Mouse (Mus musculus): Measurements from ENCODE around the gene Crtc3. TPM values are rescaled to one million over a fixed set of nuclear protein-coding genes. Genes with fewer than 3 reads are reported as not detected.

Crtc3 gene
- total and polyA plus RNA-seq, 2 experiments from 2014 or later: 16.2 to 17.2 TPM

DNA sequence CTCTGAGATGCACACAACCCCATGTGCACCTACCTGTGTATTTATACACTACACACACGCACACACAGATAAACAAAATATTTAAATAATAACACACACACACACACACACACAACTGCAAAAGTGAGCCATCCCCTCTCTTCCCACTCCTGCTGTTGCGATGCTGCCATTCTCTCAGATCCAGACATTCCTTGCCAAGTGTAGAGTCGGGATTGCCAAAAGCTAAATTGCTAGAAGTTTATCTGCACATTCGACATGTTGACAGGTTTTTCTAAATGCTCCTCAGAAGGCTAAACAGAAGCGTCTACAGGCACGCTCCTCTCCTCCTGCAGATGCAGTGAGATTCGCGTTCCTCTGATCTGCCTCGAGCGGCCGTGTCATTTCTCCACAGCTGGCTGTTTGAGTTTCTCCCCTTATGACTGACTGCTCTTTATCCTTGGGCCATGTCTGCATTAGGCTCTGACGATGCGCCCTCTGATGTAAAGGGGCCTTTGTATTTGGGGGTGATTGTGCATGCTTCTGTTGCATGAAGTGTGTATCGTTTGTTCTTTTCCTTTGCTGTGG is 111.2 kb downstream of the Crtc3 start:
- TF ChIP-seq CTCF (IDR thresholded peaks at IDR 0.05; ENCODE audit: low read depth): no peak
- no peak overlapping the region for H3K27ac ChIP-seq

DNA sequence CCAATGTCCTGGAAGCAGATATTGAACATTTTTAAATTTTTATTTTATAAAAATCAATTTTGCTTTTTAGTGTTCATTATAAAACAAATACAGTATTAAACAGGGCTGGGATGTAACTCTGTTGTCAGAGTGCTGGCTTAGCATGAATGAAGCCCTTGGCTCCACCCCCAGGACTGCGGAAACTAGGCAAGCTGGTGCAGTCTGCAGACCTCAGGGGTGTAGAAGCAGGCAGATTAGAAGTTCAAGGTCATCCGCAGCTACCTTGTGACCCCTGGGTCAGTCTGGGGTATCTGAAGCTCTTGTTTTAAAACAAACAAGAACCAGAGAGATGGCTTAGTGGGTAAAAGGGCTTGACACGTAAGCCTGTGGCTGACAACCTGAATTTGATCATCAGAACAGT is 112.1 kb downstream of the Crtc3 start:
- Histone ChIP-seq H3K4me3 (ENCODE audit: low read length) (no peak overlapping the region), H3K36me3 (ENCODE audit: insufficient read depth, low read length) (no peaks in the 10 kb centered on the region), H3K4me1 (ENCODE audit: insufficient read depth, low read length) (no peaks in the 10 kb centered on the region), H3K9ac (replicated peaks; ENCODE audit: low read length) (no peak overlapping the region), H3K9me3 (ENCODE audit: low read length) (no peaks in the 10 kb centered on the region), H3K27me3 (ENCODE audit: insufficient read depth, low read length) (no peaks in the 10 kb centered on the region), H3K27ac (no peak overlapping the region), H3K4me2 (ENCODE audit: low read depth, low read length) (no peak overlapping the region)
- no peak for ATAC-seq
- no peak for DNase-seq (ENCODE audit: low spot score)
- WGBS: 70% methylated on average over 3 of the region's 3 CpGs
- TF ChIP-seq CTCF (IDR thresholded peaks at IDR 0.05; ENCODE audit: low read depth): no peak

More for the DNA sequence above, 111.2 kb downstream of the Crtc3 start:
- H3K27me3 ChIP-seq (ENCODE audit: insufficient read depth, low read length): no peaks in the 10 kb centered on the region
- H3K4me2 ChIP-seq (ENCODE audit: low read depth, low read length): no peak overlapping the region
- H3K4me3 ChIP-seq (ENCODE audit: low read length): no peak overlapping the region
- no peak for DNase-seq (ENCODE audit: low spot score)
- 62% methylated on average over 14 of the region's 14 CpGs for WGBS
- H3K9me3 ChIP-seq (ENCODE audit: low read length): no peaks in the 10 kb centered on the region
- no peaks in the 10 kb centered on the region for H3K36me3 ChIP-seq (ENCODE audit: insufficient read depth, low read length)
- H3K9ac ChIP-seq (replicated peaks; ENCODE audit: low read length): no peak overlapping the region
- no peak for ATAC-seq
- no peaks in the 10 kb centered on the region for H3K4me1 ChIP-seq (ENCODE audit: insufficient read depth, low read length)

DNA sequence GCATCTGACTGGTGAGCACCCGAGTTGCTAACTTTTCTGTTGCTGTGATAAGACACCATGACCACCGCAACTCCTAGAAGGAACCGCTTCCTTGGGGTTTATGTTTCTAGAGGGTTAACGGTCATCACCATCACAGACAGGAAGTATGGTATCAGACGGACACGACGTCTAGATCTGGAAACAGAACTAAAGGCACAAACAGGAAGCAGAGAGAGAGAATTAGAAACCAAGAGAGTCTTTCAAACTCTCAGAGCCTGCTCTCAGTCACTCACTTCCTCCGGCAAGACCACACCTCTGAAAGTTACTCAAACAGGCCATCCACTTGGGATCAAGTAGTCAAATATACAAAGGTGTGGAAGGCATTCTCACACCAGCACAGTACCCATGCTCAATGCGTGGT is 112.9 kb downstream of the Crtc3 start:
- ATAC-seq (no peak), DNase-seq (ENCODE audit: low spot score) (no peak)
- Histone ChIP-seq H3K27ac (no peak overlapping the region), H3K4me1 (ENCODE audit: insufficient read depth, low read length) (no peaks in the 10 kb centered on the region), H3K4me3 (ENCODE audit: low read length) (no peak overlapping the region), H3K27me3 (ENCODE audit: insufficient read depth, low read length) (no peaks in the 10 kb centered on the region), H3K4me2 (ENCODE audit: low read depth, low read length) (no peak overlapping the region), H3K9me3 (ENCODE audit: low read length) (no peaks in the 10 kb centered on the region), H3K36me3 (ENCODE audit: insufficient read depth, low read length) (no peaks in the 10 kb centered on the region), H3K9ac (replicated peaks; ENCODE audit: low read length) (no peak overlapping the region)
- TF ChIP-seq CTCF (IDR thresholded peaks at IDR 0.05; ENCODE audit: low read depth): no peak
- WGBS: 85% methylated on average over 9 of the region's 9 CpGs

DNA sequence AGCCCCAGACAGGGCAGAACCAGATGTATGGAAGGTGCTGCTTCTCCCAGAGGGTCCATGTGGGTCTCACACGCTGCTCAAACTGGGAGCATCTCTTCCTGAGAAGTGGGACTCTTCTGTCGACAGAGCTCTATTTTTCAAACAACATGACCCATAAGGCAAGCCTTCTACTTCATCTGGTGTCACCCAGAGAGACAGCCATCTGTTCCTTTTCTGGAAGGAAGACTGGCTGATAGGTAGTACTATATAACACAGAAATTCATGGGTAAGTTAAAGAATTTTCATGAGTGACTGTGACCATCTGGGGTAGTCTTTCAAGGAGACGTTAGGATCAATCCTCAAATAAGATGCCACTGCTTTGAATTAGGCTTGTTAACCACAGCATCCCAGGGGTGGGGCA is 115.6 kb downstream of the Crtc3 start:
- no peak overlapping the region for H3K4me3 ChIP-seq (ENCODE audit: low read length)
- H3K4me2 ChIP-seq (ENCODE audit: low read depth, low read length): no peak overlapping the region
- TF ChIP-seq CTCF (IDR thresholded peaks at IDR 0.05; ENCODE audit: low read depth): no peak
- no peaks in the 10 kb centered on the region for H3K4me1 ChIP-seq (ENCODE audit: insufficient read depth, low read length)
- WGBS: 62% methylated on average over 3 of the region's 3 CpGs
- DNase-seq (ENCODE audit: low spot score) (no peak), ATAC-seq (no peak)
- no peak overlapping the region for H3K9ac ChIP-seq (replicated peaks; ENCODE audit: low read length)
- no peaks in the 10 kb centered on the region for H3K27me3 ChIP-seq (ENCODE audit: insufficient read depth, low read length)
- H3K36me3 ChIP-seq (ENCODE audit: insufficient read depth, low read length): no peaks in the 10 kb centered on the region
- H3K9me3 ChIP-seq (ENCODE audit: low read length): no peaks in the 10 kb centered on the region
- no peak overlapping the region for H3K27ac ChIP-seq

DNA sequence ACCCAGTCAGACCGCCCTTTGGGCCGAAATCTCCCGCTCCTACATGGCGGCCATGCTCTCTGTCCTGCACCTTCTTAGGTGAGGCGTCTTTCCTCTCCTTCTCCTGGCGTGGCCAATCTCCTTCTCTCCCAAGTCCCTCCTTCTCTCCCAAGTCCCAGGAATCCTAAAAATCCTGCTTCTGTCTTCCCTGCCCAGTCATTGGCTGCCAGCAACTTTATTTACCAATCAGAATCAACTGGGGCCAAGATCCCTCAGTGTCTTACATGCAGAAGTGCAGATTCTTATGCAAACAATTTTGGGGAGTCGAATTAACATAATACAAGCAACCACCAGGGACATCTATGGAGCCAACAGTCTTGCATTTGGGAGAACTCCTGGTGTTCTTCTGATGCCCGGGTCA is 120.7 kb downstream of the Crtc3 start:
- Histone ChIP-seq H3K4me1 (ENCODE audit: insufficient read depth, low read length) (no peaks in the 10 kb centered on the region), H3K27ac (no peak overlapping the region), H3K4me2 (ENCODE audit: low read depth, low read length) (no peak overlapping the region), H3K4me3 (ENCODE audit: low read length) (no peak overlapping the region), H3K27me3 (ENCODE audit: insufficient read depth, low read length) (no peaks in the 10 kb centered on the region), H3K36me3 (ENCODE audit: insufficient read depth, low read length) (no peaks in the 10 kb centered on the region), H3K9ac (replicated peaks; ENCODE audit: low read length) (no peak overlapping the region), H3K9me3 (ENCODE audit: low read length) (no peaks in the 10 kb centered on the region)
- no peak for TF ChIP-seq CTCF (IDR thresholded peaks at IDR 0.05; ENCODE audit: low read depth)
- DNase-seq (ENCODE audit: low spot score) (no peak), ATAC-seq (no peak)
- 84% methylated on average over 8 of the region's 8 CpGs for WGBS

DNA sequence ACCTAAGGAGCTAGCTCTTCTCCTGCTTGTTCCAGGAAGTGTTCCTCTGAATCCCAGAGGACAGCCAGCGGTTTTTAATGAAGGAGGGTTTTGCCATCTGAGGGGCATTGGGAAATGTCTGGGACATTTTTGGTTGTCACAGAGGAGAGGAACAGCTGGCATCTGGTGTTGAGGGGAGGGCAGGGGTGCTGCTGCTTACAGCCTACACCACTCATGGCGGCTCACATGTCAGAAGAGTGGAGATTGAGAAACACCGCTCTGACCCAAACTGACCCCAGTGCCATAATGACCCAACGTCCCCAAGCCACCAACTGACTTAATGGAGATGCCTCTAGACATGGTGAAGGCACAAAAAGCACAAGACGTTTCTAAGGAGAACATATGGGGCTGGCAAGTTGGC is 126.7 kb downstream of the Crtc3 start:
- Histone ChIP-seq H3K27ac (no peak overlapping the region), H3K4me2 (ENCODE audit: low read depth, low read length) (no peak overlapping the region), H3K4me3 (ENCODE audit: low read length) (no peak overlapping the region), H3K9ac (replicated peaks; ENCODE audit: low read length) (no peak overlapping the region), H3K27me3 (ENCODE audit: insufficient read depth, low read length) (no peaks in the 10 kb centered on the region), H3K36me3 (ENCODE audit: insufficient read depth, low read length) (no peaks in the 10 kb centered on the region), H3K4me1 (ENCODE audit: insufficient read depth, low read length) (no peaks in the 10 kb centered on the region), H3K9me3 (ENCODE audit: low read length) (no peaks in the 10 kb centered on the region)
- ATAC-seq: no peak
- no peak for TF ChIP-seq CTCF (IDR thresholded peaks at IDR 0.05; ENCODE audit: low read depth)
- DNase-seq (ENCODE audit: low spot score): no peak
- WGBS: 64% methylated on average over 5 of the region's 5 CpGs

DNA sequence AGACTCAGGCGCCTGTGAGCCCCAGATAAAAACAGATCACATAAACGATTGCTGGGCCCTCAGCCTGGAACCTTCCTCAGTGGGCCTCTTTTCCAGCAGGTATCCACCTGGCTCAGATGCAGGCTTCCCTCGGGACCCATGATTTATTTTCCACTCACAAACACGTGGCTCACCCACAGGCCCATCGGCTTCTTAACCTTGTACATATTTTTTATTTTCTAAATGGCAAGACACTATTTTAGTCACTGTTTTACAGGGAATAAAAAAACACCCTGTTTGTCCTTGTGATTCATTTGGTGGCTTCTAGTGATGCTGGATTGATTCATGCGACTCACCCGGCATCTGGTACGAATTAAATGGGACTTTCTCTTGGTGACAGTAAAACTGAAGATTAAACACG is 127.4 kb downstream of the Crtc3 start:
- no peak for ATAC-seq
- no peaks in the 10 kb centered on the region for H3K4me1 ChIP-seq (ENCODE audit: insufficient read depth, low read length)
- no peak for DNase-seq (ENCODE audit: low spot score)
- H3K36me3 ChIP-seq (ENCODE audit: insufficient read depth, low read length): no peaks in the 10 kb centered on the region
- WGBS: 74% methylated on average over 9 of the region's 9 CpGs
- H3K9me3 ChIP-seq (ENCODE audit: low read length): no peaks in the 10 kb centered on the region
- H3K27me3 ChIP-seq (ENCODE audit: insufficient read depth, low read length): no peaks in the 10 kb centered on the region
- no peak overlapping the region for H3K9ac ChIP-seq (replicated peaks; ENCODE audit: low read length)
- H3K4me2 ChIP-seq (ENCODE audit: low read depth, low read length): no peak overlapping the region
- no peak overlapping the region for H3K4me3 ChIP-seq (ENCODE audit: low read length)
- H3K27ac ChIP-seq: no peak overlapping the region
- TF ChIP-seq CTCF (IDR thresholded peaks at IDR 0.05; ENCODE audit: low read depth): no peak
